2 mouse cellular contexts compared by ENCODE assay signal in the genomic region with DNA sequence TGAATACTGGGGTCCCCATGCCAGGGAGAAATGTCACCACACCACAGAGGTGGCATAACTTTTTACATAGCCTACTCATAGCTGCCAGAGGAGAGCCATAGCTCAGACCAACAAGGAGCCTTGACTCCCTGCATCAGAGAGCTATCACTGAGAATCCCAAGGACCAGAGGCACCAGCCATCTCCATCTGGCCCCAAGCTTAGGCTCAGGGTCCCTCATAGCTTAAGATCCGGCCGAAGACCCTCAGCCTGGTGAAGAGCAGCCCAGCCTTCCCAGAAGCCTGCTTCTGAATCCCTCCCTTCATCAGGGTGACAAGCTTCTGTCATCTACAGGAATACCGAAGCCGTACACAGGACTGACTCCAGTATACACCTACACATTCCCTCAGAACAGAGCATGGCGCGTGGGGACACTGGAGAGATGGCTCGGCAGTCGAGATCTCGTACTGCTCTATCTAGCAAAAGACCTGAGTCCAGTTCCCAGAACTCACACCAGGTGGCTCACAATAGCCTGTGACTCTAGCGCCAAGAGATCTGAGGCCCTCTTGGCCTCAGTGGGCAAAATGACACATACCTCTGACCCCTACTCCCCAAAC. TPM values are rescaled to one million over a fixed set of nuclear protein-coding genes. Genes with fewer than 3 reads are reported as not detected.
"Had no signal": no experiment of that assay in that cellular context is flagged by ENCODE, and none has a peak within 500 bp of the region (broad histone marks: within the 10 kb centered on the region; RNA-seq: fewer than 3 reads in every experiment).

No protein-coding gene starts in this region.

RNA-seq across cellular contexts. Expression of a gene that starts 18.8 kb away (rescaled TPM):
- total RNA-seq: midbrain, postnatal 0 days had no signal
- polyA plus RNA-seq: midbrain, embryonic 11.5 days had no signal
